Mouse (Mus musculus) intestine, embryonic 14.5 days (tissue): ENCODE measurements around the gene Mipol1. TPM values are rescaled to one million over a fixed set of nuclear protein-coding genes. Genes with fewer than 3 reads are reported as not detected.
"Not testable (repeated sequence)": the region's sequence is repeated elsewhere in the genome, so short reads cannot be mapped to it uniquely, and the experiment has no call there.

ENCODE experiments used
- ATAC-seq: fragments of 200-750 bp; cut with Nextera tagmentation; replicated peaks from 2 replicates; pipeline ENCODE4 v1.8.0; 2017; ENCODE audit warnings: low read depth, moderate number of reproducible peaks, moderate TSS enrichment, moderate library complexity; ENCODE audit not compliant: low FRiP score, low TSS enrichment
- DNase-seq: peaks from one replicate; pipeline ENCODE4 v3.0.0-alpha.2; 2018; ENCODE audit warnings: low spot score
- H3K27ac ChIP-seq: fragments of 300-500 bp; sonication (generic); 2 replicates; pipeline ENCODE4 v1.5.1; 2014; ENCODE audit warnings: low read depth, mild to moderate bottlenecking, control low read depth
- H3K27me3 ChIP-seq: fragments of 300-500 bp; sonication (generic); replicated peaks from 2 replicates; pipeline ENCODE4 v1.6.1; 2014; ENCODE audit warnings: low read length, control low read depth; ENCODE audit not compliant: control insufficient read depth, insufficient read depth
- H3K36me3 ChIP-seq: fragments of 300-500 bp; sonication (generic); 2 replicates; pipeline ENCODE4 v1.6.1; 2014; ENCODE audit warnings: low read length, control low read depth; ENCODE audit not compliant: control insufficient read depth, insufficient read depth
- H3K4me1 ChIP-seq: fragments of 300-500 bp; sonication (generic); replicated peaks from 2 replicates; pipeline ENCODE4 v1.6.1; 2014; ENCODE audit warnings: low read length, control low read depth, mixed read lengths; ENCODE audit not compliant: control insufficient read depth, insufficient read depth
- H3K4me2 ChIP-seq: fragments of 300-500 bp; sonication (generic); 2 replicates; pipeline ENCODE4 v1.6.1; 2014; ENCODE audit warnings: low read length
- H3K4me3 ChIP-seq: fragments of 300-500 bp; sonication (generic); 2 replicates; pipeline ENCODE4 v1.5.1; 2014; ENCODE audit warnings: low read depth, low read length, control low read depth, mixed read lengths
- H3K9ac ChIP-seq: fragments of 300-500 bp; sonication (generic); 2 replicates; pipeline ENCODE4 v1.6.1; 2014; ENCODE audit warnings: mild to moderate bottlenecking, low read length
- H3K9me3 ChIP-seq: fragments of 300-500 bp; sonication (generic); 2 replicates; pipeline ENCODE4 v1.6.1; 2016; ENCODE audit warnings: low read length, control low read depth; ENCODE audit not compliant: control insufficient read depth
- WGBS: fragments of 180-500 bp; shearing (Covaris S2); extraction: QIAGEN DNeasy Blood & Tissue Kit; methylation state at CpG from one replicate; pipeline ENCODE4 v1.1.7; 2014; 5-methylcytosine and 5-hydroxymethylcytosine counted together
- polyA plus RNA-seq: library from polyadenylated mRNA; unstranded; fragments of >200 nt; fragmentation: Nextera tagmentation; extraction: Ambion mirVana; gene quantifications from 2 replicates; pipeline ENCODE4 v1.2.1, GENCODE M21; 2014

Mipol1 gene
- polyA plus RNA-seq, 1 experiment from 2014 or later = 9.8 TPM

DNA sequence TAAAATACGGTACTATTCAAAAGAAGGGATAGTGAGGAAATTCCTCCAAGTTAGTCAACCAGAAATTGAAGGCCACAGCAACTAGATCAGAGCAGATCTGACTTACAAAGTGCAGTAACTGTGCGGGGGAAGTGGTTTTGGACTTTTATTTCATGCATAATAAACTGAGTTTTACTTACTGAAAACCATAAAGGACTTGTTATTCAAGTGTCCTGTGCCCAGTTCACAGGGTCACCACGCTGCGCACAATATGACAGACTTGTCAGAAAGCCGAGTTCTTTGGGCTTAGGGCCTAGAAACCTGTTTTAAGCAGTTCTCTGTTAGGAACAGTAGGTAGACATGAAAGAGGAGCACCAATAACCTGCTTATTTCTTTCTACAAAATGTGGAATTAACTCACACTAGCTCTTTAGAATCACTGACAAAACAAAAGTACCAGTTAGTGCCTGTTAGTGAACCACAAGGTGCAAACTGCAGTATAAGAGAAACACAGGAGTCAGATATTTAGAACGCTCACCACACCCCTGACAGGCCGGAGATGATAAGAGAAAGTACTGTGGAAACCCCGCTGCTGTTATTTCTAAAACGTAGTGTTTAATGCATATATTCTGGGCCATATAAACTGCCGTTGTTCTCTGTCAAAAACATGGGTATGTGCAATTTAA is 32.7 kb upstream of the Mipol1 start, which contains the start of gene Slc25a21:
Gene Slc25a21, minus strand, starts transcription at position 110 of the 664 bp plus-strand sequence.
- Histone ChIP-seq H3K9ac (peak within 1 kb of the TSS; percentile 39), H3K4me3 (peak within 1 kb of the TSS; percentile 50), H3K27me3 (peaks cover 18% of the 10 kb centered on the region; the same call in 1 of the 2 replicates), H3K27ac (no peak within 1 kb of the TSS), H3K36me3 (no peaks in the 10 kb centered on the region), H3K4me2 (peak within 1 kb of the TSS; percentile 83), H3K9me3 (no peaks in the 10 kb centered on the region), H3K4me1 (no peaks in the 10 kb centered on the region)
- no peak for DNase-seq
- no peak for ATAC-seq
- WGBS = 75% methylated on average over 10 of the region's 10 CpGs

GRCm38 (mm10) chr12:57198269-57198668 is 32.0 kb upstream of the Mipol1 start:
- Histone ChIP-seq H3K4me2 (no peak overlapping the region), H3K9ac (no peak overlapping the region), H3K27me3 (peaks cover 18% of the 10 kb centered on the region; the same call in 1 of the 2 replicates), H3K4me3 (no peak overlapping the region), H3K36me3 (no peaks in the 10 kb centered on the region), H3K4me1 (no peaks in the 10 kb centered on the region), H3K9me3 (no peaks in the 10 kb centered on the region), H3K27ac (no peak overlapping the region)
- DNase-seq (no peak), ATAC-seq (no peak)

GRCm38 (mm10) chr12:57199427-57199826 is 30.8 kb upstream of the Mipol1 start:
- no peak overlapping the region for H3K4me2 ChIP-seq
- H3K4me3 ChIP-seq = no peak overlapping the region
- H3K27me3 ChIP-seq = peaks cover 16% of the 10 kb centered on the region; the same call in 1 of the 2 replicates
- H3K4me1 ChIP-seq = no peaks in the 10 kb centered on the region
- no peak overlapping the region for H3K9ac ChIP-seq
- DNase-seq (no peak), ATAC-seq (no peak)
- no peaks in the 10 kb centered on the region for H3K36me3 ChIP-seq
- no peak overlapping the region for H3K27ac ChIP-seq
- H3K9me3 ChIP-seq = no peaks in the 10 kb centered on the region
- whole genome bisulfite sequencing = 86% methylated on average over 2 of the region's 2 CpGs

GRCm38 (mm10) chr12:57201901-57202300 is 28.3 kb upstream of the Mipol1 start:
- Histone ChIP-seq H3K36me3 (no peaks in the 10 kb centered on the region), H3K27ac (no peak overlapping the region), H3K9ac (no peak overlapping the region), H3K27me3 (peaks cover 7% of the 10 kb centered on the region; the same call in 1 of the 2 replicates), H3K9me3 (no peaks in the 10 kb centered on the region), H3K4me2 (no peak overlapping the region), H3K4me1 (no peaks in the 10 kb centered on the region), H3K4me3 (no peak overlapping the region)
- no peak for ATAC-seq
- DNase-seq = no peak
- WGBS = 93% methylated on average over 3 of the region's 3 CpGs

GRCm38 (mm10) chr12:57204276-57204851 is 25.9 kb upstream of the Mipol1 start:
- Histone ChIP-seq H3K4me3 (no peak overlapping the region), H3K27ac (no peak overlapping the region), H3K9me3 (no peaks in the 10 kb centered on the region), H3K4me1 (no peaks in the 10 kb centered on the region), H3K4me2 (no peak overlapping the region), H3K9ac (no peak overlapping the region), H3K36me3 (no peaks in the 10 kb centered on the region), H3K27me3 (no peaks in the 10 kb centered on the region)
- WGBS = 77% methylated on average over 4 of the region's 4 CpGs
- DNase-seq = no peak
- no peak for ATAC-seq

- H3K27ac ChIP-seq = no peak overlapping the region
- H3K27me3 ChIP-seq = no peaks in the 10 kb centered on the region
- H3K9me3 ChIP-seq = no peaks in the 10 kb centered on the region
- 0 out of 2 replicates have a peak, but pooled peaks cover 3% of the 10 kb centered on the region for H3K4me1 ChIP-seq
- H3K4me2 ChIP-seq = peak overlapping the region; percentile 88
- 7% methylated on average over 30 of the region's 30 CpGs for WGBS
- H3K9ac ChIP-seq = peak overlapping the region; percentile 44
- peak overlapping the region; percentile 47 for H3K4me3 ChIP-seq
- DNase-seq = peak; percentile 65
- H3K36me3 ChIP-seq = no peaks in the 10 kb centered on the region
- ATAC-seq = peak; percentile 79
These were observed 18.6 kb upstream of the Mipol1 start for GRCm38 (mm10) chr12:57211353-57212311.

GRCm38 (mm10) chr12:57212463-57212862 is 17.8 kb upstream of the Mipol1 start:
- H3K27ac ChIP-seq, H3K27me3 ChIP-seq, H3K4me2 ChIP-seq, ATAC-seq, H3K4me1 ChIP-seq, DNase-seq, H3K36me3 ChIP-seq, H3K9me3 ChIP-seq, H3K9ac ChIP-seq, H3K4me3 ChIP-seq: not testable (repeated sequence)
- 81% methylated on average over 5 of the region's 5 CpGs for WGBS

GRCm38 (mm10) chr12:57226411-57226810 is 3.8 kb upstream of the Mipol1 start:
- no peak overlapping the region for H3K4me3 ChIP-seq
- no peaks in the 10 kb centered on the region for H3K9me3 ChIP-seq
- peaks cover 3% of the 10 kb centered on the region; the same call in 1 of the 2 replicates for H3K4me1 ChIP-seq
- H3K27me3 ChIP-seq = no peaks in the 10 kb centered on the region
- ATAC-seq = no peak
- H3K9ac ChIP-seq = no peak overlapping the region
- H3K27ac ChIP-seq = no peak overlapping the region
- no peaks in the 10 kb centered on the region for H3K36me3 ChIP-seq
- no peak overlapping the region for H3K4me2 ChIP-seq
- DNase-seq = no peak
- WGBS = 86% methylated on average over 9 of the region's 9 CpGs
